Mouse (Mus musculus): ENCODE measurements around the gene Hdac4. TPM values are rescaled to one million over a fixed set of nuclear protein-coding genes. Genes with fewer than 3 reads are reported as not detected.

Gene Hdac4
- polyA plus RNA-seq, 1 experiment from 2014 or later: 16.3 TPM

DNA sequence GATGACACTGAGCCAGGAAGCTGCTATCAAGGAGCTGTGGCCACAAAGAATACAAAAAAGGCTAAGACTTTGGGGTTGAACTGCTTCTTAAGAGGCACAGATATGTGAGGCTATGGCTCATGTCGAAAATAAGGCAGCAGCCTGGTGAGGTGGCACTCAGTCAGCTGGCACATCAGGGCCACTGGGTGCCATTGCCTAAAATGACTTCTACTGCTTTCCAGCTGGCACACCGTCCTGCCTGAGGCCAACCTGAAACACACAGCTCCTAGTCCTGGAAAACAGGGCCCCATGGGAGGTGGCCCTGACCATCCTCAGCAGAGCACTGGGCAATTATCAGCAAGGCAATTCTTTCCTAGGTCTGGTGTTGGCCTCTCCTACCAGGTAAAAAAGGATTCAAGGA is 167.3 kb downstream of the Hdac4 start:
- no peaks in the 10 kb centered on the region for H3K36me3 ChIP-seq (ENCODE audit: insufficient read depth, low read length)
- ATAC-seq (no peak), DNase-seq (ENCODE audit: low spot score) (no peak)
- H3K27me3 ChIP-seq (replicated peaks; ENCODE audit: insufficient read depth, low read length): no peaks in the 10 kb centered on the region
- no peak overlapping the region for H3K27ac ChIP-seq (ENCODE audit: low read length)
- 0 out of 2 replicates have a peak, but pooled peaks cover 3% of the 10 kb centered on the region for H3K4me1 ChIP-seq (ENCODE audit: insufficient read depth, low read depth, low read length)
- no peak overlapping the region for H3K9ac ChIP-seq (replicated peaks; ENCODE audit: low read depth)
- TF ChIP-seq CTCF (IDR thresholded peaks at IDR 0.05) (no peak), EP300 (IDR thresholded peaks at IDR 0.05) (no peak)
- WGBS: 90% methylated on average over 2 of the region's 2 CpGs
- H3K4me2 ChIP-seq (replicated peaks; ENCODE audit: low read depth, low read length): no peak overlapping the region
- H3K9me3 ChIP-seq (ENCODE audit: low read length): no peaks in the 10 kb centered on the region
- H3K4me3 ChIP-seq (ENCODE audit: low read depth, low read length): no peak overlapping the region

DNA sequence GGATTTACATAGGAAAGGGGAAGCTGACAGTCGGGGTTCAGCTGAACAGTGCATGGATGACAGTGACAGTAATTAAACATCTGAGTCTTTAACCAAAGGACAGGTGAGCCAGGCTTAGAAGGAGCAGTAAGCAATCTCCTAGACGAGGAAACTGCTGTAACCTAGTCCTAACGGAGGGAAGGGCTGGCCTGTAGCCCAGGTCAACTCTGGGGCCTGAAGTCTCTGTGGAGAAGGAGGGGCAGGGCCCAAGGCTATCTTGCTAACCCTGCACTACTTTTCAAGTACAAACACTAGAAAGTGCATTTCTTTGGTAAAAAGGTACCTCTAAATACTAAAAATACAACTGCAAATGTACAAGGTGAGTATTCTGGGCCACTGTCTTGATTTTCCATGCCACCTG is 169.1 kb downstream of the Hdac4 start:
- Histone ChIP-seq H3K36me3 (ENCODE audit: insufficient read depth, low read length) (no peaks in the 10 kb centered on the region), H3K4me3 (ENCODE audit: low read depth, low read length) (no peak overlapping the region), H3K9ac (replicated peaks; ENCODE audit: low read depth) (no peak overlapping the region), H3K4me1 (ENCODE audit: insufficient read depth, low read depth, low read length) (0 out of 2 replicates have a peak, but pooled peaks cover 3% of the 10 kb centered on the region), H3K4me2 (replicated peaks; ENCODE audit: low read depth, low read length) (no peak overlapping the region), H3K27me3 (replicated peaks; ENCODE audit: insufficient read depth, low read length) (no peaks in the 10 kb centered on the region), H3K9me3 (ENCODE audit: low read length) (no peaks in the 10 kb centered on the region), H3K27ac (ENCODE audit: low read length) (no peak overlapping the region)
- TF ChIP-seq CTCF (IDR thresholded peaks at IDR 0.05) (no peak), EP300 (IDR thresholded peaks at IDR 0.05) (no peak)
- 68% methylated on average over 3 of the region's 3 CpGs for WGBS
- ATAC-seq (no peak), DNase-seq (ENCODE audit: low spot score) (no peak)

DNA sequence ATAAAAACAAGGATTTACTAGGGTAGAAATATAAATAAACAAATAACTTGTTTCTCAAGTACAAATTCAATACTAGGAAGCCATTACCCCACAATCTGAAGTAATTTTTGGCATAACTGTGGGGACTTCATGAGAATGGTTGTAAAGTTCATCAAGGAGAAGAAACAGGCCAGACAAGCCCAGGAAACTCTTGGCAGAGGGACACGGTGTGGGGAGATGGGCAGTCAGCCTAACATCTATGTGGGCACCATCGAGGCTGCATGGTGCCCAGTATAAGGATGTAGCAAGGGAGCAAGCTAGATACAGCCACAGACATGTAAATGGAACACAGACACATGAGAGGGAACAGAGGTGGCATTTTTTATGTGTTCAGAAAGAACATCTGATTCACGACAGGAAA is 171.6 kb downstream of the Hdac4 start:
- Histone ChIP-seq H3K9me3 (ENCODE audit: low read length) (no peaks in the 10 kb centered on the region), H3K27me3 (replicated peaks; ENCODE audit: insufficient read depth, low read length) (no peaks in the 10 kb centered on the region), H3K4me2 (replicated peaks; ENCODE audit: low read depth, low read length) (no peak overlapping the region), H3K27ac (ENCODE audit: low read length) (no peak overlapping the region), H3K4me3 (ENCODE audit: low read depth, low read length) (no peak overlapping the region), H3K4me1 (ENCODE audit: insufficient read depth, low read depth, low read length) (no peaks in the 10 kb centered on the region), H3K36me3 (ENCODE audit: insufficient read depth, low read length) (no peaks in the 10 kb centered on the region), H3K9ac (replicated peaks; ENCODE audit: low read depth) (no peak overlapping the region)
- 84% methylated on average over 3 of the region's 3 CpGs for WGBS
- ATAC-seq (no peak), DNase-seq (ENCODE audit: low spot score) (no peak)
- TF ChIP-seq EP300 (IDR thresholded peaks at IDR 0.05) (no peak), CTCF (IDR thresholded peaks at IDR 0.05) (no peak)

DNA sequence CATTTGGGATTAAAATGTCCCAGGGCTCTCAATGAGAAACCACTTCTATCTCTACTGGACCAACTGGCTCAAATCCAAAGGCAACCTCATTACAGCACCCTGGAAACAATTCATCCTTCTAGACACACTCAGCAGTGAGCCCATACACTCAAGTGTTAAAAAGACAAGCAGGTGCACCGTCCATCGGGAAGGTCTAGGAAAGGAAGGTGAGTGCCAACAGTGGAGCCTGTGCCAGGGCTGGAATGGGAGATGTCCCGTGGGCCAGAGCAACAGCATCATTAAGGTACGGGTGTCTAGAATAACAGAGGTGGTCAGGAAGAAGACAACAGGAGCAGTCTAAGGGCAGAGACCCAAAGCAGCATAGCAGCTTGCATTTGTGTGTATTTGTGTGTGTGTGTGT is 173.5 kb downstream of the Hdac4 start:
- ATAC-seq (no peak), DNase-seq (ENCODE audit: low spot score) (no peak)
- Histone ChIP-seq H3K4me2 (replicated peaks; ENCODE audit: low read depth, low read length) (no peak overlapping the region), H3K9me3 (ENCODE audit: low read length) (no peaks in the 10 kb centered on the region), H3K4me3 (ENCODE audit: low read depth, low read length) (no peak overlapping the region), H3K9ac (replicated peaks; ENCODE audit: low read depth) (no peak overlapping the region), H3K27ac (ENCODE audit: low read length) (no peak overlapping the region), H3K36me3 (ENCODE audit: insufficient read depth, low read length) (no peaks in the 10 kb centered on the region), H3K4me1 (ENCODE audit: insufficient read depth, low read depth, low read length) (no peaks in the 10 kb centered on the region), H3K27me3 (replicated peaks; ENCODE audit: insufficient read depth, low read length) (no peaks in the 10 kb centered on the region)
- TF ChIP-seq CTCF (IDR thresholded peaks at IDR 0.05) (no peak), EP300 (IDR thresholded peaks at IDR 0.05) (no peak)
- WGBS: 69% methylated on average over 4 of the region's 4 CpGs

DNA sequence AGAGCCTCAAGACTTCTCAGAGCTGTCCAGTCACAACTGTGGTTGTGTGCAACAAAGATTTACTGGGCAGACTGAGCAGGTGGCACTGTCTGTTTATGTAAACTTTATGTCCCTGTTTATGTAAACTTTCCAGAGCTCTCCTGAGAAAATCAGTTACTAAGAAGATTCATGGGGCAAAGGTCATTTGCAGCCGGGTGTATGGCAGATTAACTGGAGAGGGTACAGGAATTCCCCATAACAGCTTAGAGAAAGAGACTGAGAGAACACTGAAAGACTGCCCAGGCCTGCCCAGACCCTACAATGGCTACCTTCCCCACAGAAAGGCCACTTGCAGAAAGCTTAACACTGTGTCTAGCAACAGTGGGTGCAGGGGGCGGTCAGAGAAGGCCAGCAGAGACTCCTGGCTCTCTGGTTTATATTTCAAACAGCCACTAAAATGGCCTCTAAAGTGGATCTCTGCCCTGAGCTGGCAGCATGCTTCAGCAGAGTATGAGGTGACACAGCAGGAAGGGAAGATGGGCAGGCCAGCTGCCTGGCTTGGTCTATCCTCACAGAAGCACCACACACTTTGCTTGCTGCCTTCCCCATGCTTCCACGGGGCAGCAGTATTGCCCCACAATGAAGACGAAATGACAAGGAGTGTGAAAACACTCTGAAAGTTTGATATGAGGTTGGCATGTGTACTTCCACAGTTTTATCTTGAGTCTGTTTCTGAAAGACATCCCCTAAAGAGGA is 179.4 kb downstream of the Hdac4 start:
- H3K4me3 ChIP-seq (ENCODE audit: low read depth, low read length): no peak overlapping the region
- H3K36me3 ChIP-seq (ENCODE audit: insufficient read depth, low read length): no peaks in the 10 kb centered on the region
- H3K9me3 ChIP-seq (ENCODE audit: low read length): no peaks in the 10 kb centered on the region
- DNase-seq (ENCODE audit: low spot score) (no peak), ATAC-seq (no peak)
- no peak overlapping the region for H3K27ac ChIP-seq (ENCODE audit: low read length)
- no peak overlapping the region for H3K9ac ChIP-seq (replicated peaks; ENCODE audit: low read depth)
- 57% methylated on average over 4 of the region's 4 CpGs for WGBS
- no peaks in the 10 kb centered on the region for H3K27me3 ChIP-seq (replicated peaks; ENCODE audit: insufficient read depth, low read length)
- no peaks in the 10 kb centered on the region for H3K4me1 ChIP-seq (ENCODE audit: insufficient read depth, low read depth, low read length)
- H3K4me2 ChIP-seq (replicated peaks; ENCODE audit: low read depth, low read length): no peak overlapping the region
- peak; percentile 36 for TF ChIP-seq CTCF (IDR thresholded peaks at IDR 0.05)
- no peak for TF ChIP-seq EP300 (IDR thresholded peaks at IDR 0.05)

DNA sequence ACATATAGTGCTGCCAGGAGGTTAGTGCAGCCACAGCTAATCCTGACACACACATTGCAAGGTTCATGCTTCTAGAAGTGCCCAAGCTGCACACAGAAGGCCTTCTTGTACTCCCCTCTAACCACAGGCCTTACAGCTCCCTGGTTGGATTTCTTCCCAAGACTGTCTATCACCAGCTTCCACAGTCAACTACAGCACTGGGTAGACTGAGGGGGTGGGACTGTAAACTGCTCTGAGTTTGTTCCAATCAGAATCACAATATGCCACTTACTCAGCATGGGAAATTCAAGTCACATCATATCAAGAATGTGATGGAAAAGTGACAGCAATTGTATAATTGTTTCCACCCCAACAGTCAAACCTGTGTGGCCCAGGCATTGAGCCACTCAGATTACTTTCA is 180.2 kb downstream of the Hdac4 start:
- Histone ChIP-seq H3K27me3 (replicated peaks; ENCODE audit: insufficient read depth, low read length) (no peaks in the 10 kb centered on the region), H3K9me3 (ENCODE audit: low read length) (no peaks in the 10 kb centered on the region), H3K27ac (ENCODE audit: low read length) (no peak overlapping the region), H3K4me2 (replicated peaks; ENCODE audit: low read depth, low read length) (no peak overlapping the region), H3K4me1 (ENCODE audit: insufficient read depth, low read depth, low read length) (no peaks in the 10 kb centered on the region), H3K36me3 (ENCODE audit: insufficient read depth, low read length) (no peaks in the 10 kb centered on the region), H3K9ac (replicated peaks; ENCODE audit: low read depth) (no peak overlapping the region), H3K4me3 (ENCODE audit: low read depth, low read length) (no peak overlapping the region)
- no peak for TF ChIP-seq EP300 (IDR thresholded peaks at IDR 0.05)
- ATAC-seq (no peak), DNase-seq (ENCODE audit: low spot score) (no peak)

DNA sequence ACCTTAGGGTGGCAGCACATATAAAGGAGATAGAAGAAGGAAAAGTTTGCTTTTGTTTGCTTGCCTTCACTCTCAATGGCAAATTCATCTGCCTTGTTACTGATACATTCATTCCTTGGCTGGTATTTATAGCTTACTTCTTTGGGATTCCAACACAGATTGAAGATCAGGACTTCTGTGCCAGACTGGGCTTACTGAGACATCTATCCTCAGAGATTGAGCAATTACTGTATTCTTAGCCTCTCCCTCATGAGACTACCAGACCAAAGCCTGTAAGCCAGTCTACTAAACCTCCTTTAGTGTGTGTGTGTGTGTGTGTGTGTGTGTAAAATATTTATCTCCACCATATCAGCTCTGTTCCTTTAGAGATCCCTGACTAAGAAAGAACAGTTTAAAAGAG is 181.0 kb downstream of the Hdac4 start:
- TF ChIP-seq EP300 (IDR thresholded peaks at IDR 0.05) (no peak), CTCF (IDR thresholded peaks at IDR 0.05) (no peak)
- Histone ChIP-seq H3K27ac (ENCODE audit: low read length) (no peak overlapping the region), H3K9ac (replicated peaks; ENCODE audit: low read depth) (no peak overlapping the region), H3K4me2 (replicated peaks; ENCODE audit: low read depth, low read length) (no peak overlapping the region), H3K4me3 (ENCODE audit: low read depth, low read length) (no peak overlapping the region), H3K9me3 (ENCODE audit: low read length) (no peaks in the 10 kb centered on the region), H3K36me3 (ENCODE audit: insufficient read depth, low read length) (no peaks in the 10 kb centered on the region), H3K4me1 (ENCODE audit: insufficient read depth, low read depth, low read length) (no peaks in the 10 kb centered on the region), H3K27me3 (replicated peaks; ENCODE audit: insufficient read depth, low read length) (no peaks in the 10 kb centered on the region)
- DNase-seq (ENCODE audit: low spot score): peak; percentile 27
- no peak for ATAC-seq
